Mouse (Mus musculus) E14TG2a.4 (cell line): Measurements from ENCODE around the gene Glis1.

Experiments used
- CTCF ChIP-seq: conservative IDR thresholded peaks from 2 replicates; pipeline ENCODE4 v1.5.1; 2014; ENCODE audit warnings: low read length
- NANOG ChIP-seq: IDR thresholded peaks from 2 replicates; pipeline ENCODE4 v1.6.1; 2014; ENCODE audit warnings: borderline replicate concordance, low read length, mixed read lengths
- POU5F1 ChIP-seq: IDR thresholded peaks from 2 replicates; pipeline ENCODE4 v1.6.1; 2014; ENCODE audit warnings: low read length, borderline replicate concordance

DNA sequence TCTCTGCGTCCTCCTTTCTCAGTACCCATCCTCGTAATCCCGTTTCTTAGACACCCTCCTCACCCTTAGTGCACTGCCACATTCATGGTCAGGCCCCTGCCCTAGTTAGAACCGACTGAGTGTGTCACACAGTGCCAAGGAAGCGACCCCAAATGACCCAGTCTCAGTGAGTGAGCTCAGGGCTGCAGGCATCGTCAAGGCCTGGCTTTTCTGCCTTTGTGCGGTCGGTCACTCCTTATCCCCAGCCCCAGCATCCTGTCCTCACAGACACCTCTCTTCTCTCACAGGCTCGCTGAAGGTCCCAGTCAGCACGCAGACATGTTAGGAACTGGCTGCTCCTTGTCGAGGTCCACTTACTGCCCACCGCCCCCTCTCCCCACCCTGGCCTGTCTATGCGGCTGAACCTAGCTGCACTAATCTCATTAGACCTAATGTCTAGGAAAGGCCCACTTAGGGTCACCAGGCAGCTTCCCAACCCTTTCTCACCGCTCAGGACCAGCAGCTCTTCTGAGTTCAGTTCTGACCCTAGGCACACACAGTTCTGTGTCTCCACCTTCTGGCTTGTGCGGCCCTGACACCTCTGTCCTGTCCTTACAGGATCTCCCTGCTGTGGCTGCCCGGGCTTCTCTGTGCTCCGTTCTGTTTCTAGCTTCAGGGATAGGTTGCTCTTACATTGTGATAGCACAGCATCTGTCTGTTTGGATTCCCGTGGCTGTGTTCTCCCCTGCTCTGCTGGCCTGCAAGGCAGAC lies 18.1 kb downstream of the Glis1 start:
- TF ChIP-seq CTCF (no peak), POU5F1 (no peak), NANOG (no peak)
